Mouse (Mus musculus): ENCODE data around the gene Chst3.
A peak's percentile ranks its signal among the peaks of the same experiment; 100 is the strongest.
"Not testable (repeated sequence)": the region's sequence is repeated elsewhere in the genome, so short reads cannot be mapped to it uniquely, and the experiment has no call there.

Gene Chst3

DNA sequence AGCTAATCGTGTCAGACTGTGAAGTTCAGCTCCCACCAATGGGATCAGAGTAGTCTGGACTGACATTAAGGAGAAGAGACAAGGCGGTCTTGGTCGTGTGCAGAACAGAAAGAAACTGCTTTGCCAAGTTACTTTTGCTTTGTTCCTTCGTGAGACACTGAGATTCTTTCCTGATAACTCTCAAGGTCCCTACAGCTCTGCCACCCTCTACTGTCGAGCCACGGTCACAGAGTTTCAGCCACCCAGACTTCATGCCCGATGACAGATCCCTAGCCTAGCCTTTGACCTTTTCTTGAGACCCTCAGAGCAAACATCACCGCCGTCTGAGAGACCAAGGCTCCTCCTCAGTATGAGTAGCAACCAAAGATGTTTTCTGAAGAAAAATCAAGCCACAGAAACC lies 14.9 kb upstream of the Chst3 start:
- DNase-seq (ENCODE audit: low spot score in 2 of 2): no peak

DNA sequence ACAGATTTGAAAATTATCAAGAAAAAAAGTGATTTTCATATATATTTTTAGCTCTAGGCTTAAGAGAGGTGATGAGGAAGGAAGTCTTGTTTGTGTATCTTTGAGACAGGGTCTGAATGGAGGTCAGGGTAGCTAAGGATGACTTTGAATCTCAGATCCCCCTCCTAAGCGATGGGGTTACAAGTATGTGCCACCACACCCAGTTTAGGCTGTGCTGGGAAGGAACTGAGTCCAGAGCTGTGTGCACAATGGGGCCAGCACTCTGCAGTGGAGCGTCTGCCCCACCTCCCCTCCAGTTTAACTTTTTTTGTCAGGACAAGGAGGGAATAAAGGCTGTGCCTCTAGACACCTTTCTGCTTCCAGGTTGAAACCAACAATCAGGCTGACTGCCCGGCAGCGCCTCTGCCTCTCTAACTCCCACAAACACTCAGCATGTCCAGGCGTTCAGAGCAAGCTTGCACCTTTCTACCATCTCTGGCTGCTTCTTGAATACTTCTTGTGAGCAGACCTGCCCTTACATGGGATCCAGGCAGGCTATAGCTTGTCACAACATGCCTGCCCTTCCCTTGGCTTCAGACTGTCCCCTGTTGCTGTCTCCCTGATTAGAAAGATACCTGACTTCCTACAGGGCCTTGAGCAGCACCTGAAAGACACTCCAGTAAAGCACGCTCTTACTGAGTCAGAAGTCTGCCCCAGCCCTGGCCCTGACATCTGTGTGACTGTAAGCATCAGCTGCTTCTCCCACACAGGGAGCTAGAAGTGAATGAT lies 11.4 kb upstream of the Chst3 start:
- DNase-seq (ENCODE audit: low spot score in 2 of 2): no peak

DNA sequence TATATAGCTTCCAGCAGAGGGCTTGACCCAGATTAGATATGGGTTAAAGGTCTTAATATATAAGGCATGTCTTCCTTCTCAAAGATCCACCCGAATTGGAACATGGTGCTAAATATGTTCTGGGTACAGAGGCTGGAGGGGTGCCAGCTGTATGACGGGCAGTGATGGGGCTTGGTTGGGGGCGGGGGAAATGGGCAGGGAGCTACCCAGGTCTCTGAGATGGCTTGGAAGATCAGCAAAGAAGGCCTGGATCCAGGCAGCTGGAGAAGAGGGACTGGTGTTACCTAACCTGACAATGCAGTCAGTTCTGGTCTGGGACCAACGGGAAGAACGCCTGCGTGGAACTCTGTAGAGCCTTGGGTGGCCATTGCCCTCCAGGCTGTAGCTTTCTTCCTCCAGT lies 10.1 kb upstream of the Chst3 start:
- DNase-seq (ENCODE audit: low spot score in 2 of 2): no peak

DNA sequence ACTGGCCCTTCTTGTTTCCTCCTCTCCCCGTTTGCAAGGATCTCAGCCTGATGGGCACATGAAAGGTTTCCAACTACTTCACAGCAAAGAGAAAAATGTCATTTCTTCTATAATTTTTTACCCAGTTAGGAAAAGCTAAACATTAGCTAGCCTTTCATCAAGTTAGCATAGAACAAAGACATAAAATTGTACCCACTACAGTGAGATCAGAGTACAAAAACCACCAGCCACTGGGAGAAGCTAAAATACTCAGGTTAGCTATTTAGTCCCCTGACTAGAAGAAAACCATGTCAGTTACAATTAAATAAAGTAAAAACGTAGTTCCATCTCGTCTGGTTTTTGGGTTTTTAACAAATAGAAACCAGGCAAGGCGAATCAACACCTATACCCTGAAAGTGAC lies 8.6 kb upstream of the Chst3 start:
- no peak for DNase-seq (ENCODE audit: low spot score in 2 of 2)

DNA sequence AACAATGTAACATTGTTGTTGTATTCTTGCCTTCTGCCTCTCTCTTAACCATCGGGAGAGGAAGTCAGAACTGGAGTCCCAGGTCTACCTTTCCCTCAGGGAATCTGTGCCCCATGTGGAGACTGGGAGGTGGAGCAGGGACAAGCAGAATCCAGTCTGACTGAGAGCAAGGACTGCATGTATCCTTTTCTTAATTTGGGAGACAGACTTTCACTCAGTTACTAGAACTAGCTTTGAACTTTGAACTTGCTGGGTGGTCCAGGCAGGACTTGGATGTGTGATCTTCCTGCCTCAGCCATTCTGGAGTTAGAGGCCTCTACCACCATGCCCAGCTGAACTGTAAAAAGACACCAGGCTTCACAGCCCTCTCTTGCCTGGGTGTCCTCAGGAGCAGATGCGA lies 5.5 kb upstream of the Chst3 start:
- no peak for DNase-seq (ENCODE audit: low spot score in 2 of 2)

DNA sequence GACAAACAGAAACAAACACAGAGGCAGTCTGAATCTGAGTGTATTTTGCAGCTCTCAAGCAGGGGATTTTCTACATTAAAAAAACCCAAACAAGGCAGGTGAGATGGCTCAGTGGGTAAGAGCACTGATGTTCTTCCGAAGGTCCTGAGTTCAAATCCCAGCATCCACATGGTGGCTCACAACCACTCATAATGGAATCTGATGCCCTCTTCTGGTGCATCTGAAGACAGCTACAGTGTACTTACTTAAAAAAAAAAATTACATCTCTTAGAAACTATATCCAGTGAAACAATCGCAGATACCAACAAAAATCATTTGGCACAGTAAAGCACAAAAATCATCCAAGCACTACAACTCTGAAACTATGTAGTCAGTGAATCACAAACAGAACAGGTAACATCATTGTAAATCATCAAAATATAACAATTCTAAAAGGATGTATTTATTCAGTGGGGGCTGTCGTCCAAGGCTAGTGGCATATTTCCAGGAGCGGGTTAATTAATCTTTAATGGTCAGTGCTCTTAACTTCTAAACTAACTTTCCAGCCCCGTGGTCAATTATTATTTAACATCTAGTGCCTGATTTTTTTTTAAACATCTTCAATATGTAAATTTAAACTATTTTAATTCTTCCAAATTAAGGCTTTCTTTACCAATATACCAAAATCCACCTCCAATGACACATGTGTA lies 2.7 kb upstream of the Chst3 start:
- not testable (repeated sequence) for DNase-seq (ENCODE audit: low spot score in 2 of 2)

DNA sequence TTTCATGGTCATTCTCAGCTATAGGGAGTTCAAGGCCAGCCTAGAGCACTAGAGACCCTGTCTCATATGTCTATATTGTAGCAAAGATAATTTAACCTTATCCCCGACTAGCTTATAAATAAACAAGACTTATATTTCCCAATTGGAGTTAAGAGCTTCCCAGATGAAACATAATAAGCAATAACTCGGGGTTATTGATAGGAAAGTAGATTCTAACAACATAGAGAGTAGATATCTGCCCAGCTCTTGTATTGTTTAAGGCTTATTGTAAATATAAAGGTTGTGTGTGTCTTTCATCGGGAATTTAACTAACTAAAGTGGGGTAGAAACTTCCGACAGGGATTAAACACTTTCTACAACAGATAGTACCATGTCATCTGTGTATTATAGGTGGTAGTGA lies 1.5 kb upstream of the Chst3 start:
- DNase-seq (ENCODE audit: low spot score in 2 of 2): no peak

DNA sequence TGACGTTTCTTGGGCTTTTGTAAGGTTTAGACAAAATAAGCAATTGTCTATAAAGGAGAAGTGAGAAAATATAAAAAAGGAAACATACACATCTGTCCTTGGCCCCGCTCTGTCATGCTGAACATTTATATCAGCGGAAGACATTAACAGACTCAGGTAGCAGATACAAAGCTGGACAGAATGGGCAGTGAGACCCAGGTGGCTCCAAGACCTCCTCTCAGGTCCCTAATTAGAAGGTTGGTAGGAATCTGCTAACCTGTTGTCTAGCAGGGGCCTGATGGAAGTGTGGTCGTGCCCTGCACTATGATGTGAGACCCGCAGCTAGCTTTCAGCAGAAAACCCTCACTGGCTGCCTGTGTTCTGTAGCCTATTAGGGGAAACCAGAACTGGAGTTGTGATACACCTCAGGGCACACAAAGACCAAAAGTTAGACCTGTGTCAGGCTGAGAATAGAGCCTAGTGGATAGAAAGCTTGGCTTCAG lies 1.0 kb upstream of the Chst3 start:
- DNase-seq (ENCODE audit: low spot score in 2 of 2): no peak

DNA sequence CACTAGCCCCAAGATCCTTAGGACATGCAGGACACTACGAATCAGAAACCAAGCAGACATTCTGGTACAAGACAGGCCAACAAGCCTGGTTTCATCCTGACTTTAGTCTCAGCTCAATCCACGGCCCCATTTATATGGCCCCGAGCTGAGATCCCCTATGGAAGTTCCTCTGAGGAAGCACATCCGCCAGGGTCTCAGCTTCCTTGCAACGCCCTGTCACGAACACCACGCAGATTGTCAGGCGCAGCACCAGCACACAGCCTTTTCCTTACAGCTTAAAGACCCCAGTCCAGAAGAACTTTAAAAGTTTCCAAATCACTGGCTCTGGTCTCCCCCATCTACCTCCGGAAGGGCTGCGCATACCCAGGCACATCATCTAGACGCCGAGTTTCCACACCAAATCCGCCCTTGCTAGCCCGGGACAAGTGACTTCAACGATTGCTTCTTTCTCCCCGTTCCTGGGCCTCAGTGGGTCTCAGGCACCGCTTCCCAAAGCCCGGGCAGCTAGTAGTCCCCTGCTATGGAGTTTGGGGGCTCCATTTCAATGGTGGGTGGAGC lies 948 bp downstream of the Chst3 start:
- no peak for DNase-seq (ENCODE audit: low spot score in 2 of 2)

DNA sequence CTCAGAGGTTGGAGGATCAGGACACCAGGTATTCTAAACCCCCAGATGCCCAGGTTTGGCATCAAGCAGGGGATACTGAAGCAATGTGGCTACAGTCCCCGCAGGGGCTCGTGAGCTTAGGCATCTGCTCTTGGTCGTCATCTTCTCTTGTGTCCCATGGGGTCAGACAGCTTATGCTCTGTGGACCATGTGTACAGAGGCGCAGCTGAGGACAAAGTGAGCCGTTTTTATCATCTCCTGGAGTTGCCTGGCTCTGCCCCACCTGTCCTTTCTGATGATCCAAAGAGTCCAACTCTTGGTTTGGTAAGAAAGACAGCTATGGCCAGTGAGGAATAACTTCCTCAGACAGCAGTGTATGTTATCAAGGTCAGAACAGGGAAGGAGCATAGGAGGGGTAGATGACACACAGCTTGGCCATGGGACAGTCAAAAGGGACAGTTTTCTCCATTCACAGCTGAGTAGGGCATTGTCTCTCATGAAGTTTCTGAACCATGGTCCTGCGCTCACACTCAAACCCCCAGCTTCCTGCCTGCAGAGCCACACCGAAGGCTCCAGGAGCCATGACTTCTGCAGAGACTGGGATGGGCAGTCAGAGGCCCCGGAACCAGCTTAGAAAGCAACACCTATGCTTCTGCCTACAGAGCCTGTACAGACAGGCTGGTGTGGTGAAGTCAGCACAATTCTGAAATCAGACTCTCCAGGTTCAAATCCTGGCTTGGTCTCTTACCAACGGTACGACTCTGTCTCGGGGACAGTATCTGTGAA lies 2.5 kb downstream of the Chst3 start:
- no peak for DNase-seq (ENCODE audit: low spot score in 2 of 2)

DNA sequence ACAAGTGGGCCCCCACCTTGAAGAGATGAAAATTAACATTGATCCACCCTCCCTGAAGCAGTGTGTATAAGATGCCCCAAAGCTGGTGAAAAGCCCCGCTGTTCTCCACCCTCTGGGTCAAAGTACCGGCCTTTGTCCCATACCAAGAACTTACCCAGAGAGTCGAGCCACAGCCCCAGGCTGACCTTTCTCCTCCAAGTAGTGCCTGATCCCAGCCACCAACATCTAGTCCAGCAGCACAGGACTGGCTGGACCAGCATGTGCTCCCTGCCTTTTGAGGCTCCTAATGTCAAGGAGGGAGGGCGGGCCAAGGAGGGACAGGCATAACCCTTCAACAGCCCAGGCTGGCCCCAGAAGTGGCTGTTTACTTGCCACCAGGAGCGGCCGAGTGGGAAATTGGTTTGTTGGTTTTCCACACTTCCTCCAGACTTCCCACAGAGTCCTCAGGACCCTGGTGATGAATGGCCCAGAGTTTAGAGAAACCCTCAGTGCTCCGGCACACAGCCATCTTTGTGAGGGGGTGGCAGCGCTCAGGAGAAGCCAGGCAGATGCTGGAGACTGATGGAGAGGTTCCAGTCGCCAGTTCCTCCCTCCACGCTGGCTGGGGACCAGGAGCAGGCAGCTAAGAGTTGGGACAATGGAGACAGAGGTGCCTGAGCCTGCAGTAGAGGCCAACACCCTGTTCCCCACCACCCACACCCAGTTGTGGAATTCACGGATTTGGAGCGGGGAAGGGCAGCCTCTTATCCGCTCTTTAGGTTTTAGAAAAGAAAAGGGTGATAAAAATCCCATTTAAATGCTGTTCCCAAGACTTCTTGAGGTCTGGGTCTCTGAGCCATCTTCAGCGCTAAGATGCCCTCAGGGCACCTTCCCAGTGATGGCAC lies 3.7 kb downstream of the Chst3 start:
- no peak for DNase-seq (ENCODE audit: low spot score in 2 of 2)

DNA sequence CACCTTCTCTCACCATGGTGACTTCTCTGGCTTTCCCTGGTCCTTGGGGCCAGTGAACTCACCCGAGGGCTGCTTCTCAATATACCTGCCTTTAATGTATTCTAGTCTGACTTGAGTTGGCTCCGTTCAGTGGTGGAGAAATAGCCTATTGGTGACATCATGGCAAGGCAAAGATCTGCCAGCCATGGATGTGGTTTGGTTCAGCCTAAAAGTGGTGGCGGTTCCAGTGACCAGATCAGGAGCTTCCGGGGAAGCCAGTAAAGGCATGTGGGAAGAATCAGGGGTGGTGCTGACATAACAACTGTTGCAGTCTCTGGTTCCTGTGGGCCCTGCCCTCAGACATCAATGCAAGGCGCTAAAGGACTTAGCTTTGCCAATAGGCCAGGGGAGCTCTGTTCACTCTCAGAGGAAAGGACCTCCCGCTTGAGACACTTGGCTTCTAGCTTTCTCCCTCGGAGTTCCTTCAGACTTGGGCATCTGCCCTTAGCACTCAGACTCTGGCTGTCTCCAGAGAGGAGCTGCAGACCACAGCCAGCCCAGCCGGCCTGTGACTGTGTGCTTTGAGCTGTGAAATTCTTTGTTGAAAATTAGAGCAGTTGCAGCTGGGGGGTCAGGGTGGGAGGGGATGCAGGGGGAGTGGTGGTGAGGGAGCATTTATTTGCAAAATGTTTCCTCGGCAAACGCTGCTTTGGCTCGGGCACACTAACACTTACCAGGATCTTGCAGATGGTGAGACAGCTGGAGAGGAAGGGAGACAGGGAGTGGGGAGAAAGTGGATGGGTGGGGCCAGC lies 6.3 kb downstream of the Chst3 start:
- no peak for DNase-seq (ENCODE audit: low spot score in 2 of 2)

DNA sequence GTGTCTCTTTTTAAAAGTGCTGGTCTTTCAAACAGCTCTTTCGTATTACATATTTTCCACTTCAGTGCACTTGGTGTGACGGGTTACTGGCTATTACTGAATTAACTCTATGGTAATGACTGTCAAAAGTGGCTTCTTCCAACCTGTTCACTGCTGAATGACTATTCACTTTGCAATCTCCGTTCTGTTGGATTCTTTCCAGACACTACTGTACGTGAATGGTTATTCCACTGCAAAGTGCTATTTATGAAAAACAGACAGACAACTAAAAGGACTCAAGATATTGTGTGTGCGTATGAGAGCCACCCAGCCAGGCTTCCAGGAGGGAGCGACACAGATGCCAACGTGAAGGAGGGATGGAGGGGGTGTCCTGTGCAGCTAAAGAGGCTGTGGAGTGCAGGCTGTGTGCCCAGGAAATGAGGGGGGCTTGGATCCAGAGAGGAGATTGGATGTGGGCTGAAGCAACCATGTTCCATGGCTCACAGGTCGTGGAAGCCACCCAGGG lies 7.5 kb downstream of the Chst3 start:
- DNase-seq (ENCODE audit: low spot score in 2 of 2): no peak

DNA sequence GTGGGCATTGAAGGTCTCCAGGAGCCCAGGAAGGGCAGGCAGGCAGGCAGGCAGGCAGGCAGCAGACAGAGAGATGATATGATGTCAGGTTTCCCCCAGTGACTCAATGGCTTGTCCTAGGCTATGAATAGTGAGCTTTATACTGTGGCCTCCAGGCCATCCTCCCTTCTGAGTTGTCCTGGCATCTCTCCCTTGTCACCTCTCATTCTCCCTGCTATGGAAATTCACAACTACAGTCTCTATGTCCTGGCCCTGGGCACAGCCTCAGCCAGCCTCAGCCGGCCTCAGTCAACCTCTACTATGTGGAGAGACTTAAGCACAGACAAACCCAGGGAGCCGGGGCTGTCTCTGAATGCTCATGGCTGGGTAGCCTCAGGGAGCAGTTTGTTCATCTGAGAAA lies 8.6 kb downstream of the Chst3 start:
- DNase-seq (ENCODE audit: low spot score in 2 of 2): no peak

DNA sequence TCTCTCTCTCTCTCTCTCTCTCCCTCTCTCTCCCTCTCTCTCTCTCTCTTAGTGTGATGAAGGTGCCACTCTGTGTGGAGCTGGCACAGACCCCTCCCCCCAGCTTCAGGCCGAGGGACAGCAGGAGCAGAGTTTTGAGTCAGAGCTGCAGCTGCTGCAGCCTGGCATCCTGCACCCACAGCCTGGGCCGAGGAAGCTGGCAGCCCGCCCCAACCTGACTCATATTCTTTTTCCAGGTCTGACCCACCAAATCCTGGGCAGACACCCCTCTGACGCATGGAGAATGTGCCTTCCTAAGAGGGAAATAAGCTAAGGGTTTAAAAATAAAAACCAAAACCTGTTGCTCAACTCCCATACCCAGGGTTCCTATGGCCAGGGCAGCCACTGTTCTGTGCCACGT lies 9.8 kb downstream of the Chst3 start:
- peak; percentile 61 to 73 for DNase-seq (ENCODE audit: low spot score in 2 of 2)

DNA sequence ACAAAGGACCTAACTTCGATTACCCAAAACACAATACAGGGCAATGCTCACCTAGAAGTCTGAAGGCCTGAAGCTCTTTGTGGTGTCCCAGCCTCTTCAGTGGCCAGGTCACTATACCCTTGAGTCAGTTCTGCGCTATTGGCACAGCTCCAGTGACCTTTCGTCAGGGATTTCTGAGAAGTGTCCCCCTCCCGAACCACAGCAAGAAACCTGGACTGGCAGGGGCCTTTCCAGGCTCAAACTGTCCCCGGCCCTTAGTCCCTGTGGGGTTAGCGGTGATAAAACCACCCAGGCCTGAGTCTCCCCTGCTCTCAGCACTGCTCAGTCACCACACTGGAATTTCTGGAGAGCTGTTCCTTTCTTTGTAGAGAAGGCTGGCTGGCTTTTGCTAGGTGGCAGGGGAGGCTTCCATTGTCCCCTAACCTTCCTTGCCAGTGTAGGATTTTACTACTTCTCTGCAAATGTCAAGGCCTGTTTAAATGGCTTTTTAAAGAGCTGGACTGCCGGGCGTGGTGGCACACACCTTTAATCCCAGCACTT lies 11.8 kb downstream of the Chst3 start:
- no peak for DNase-seq (ENCODE audit: low spot score in 2 of 2)

DNA sequence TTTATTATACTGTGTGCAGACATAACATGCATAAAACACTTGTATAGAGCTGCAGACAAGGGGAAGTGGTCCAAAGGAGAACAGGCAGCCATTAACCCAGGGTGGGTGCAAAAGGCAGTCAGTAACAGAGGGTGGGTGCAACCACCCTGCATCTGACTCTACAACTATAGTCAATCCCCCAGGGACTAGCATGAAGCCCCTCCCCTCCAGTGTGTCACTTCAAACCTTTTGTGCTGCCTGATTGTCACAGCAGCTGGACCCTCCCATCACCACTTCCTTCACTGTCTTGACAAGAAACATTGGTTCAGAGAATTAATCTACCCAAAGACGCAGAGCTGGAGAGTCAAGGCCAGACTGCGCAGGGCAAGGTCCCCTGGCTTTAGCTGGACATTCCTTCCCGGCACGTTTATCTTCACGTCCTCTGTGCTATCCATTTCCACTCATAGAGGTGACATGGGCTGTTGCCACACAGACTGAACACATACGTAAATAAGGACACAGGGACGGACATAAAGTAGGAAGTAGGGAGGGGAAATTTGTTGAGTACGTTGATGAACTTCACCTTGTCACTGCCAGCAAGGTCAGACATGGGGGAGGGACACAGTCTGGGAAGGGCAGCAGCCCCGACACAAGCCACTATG lies 13.3 kb downstream of the Chst3 start:
- no peak for DNase-seq (ENCODE audit: low spot score in 2 of 2)

DNA sequence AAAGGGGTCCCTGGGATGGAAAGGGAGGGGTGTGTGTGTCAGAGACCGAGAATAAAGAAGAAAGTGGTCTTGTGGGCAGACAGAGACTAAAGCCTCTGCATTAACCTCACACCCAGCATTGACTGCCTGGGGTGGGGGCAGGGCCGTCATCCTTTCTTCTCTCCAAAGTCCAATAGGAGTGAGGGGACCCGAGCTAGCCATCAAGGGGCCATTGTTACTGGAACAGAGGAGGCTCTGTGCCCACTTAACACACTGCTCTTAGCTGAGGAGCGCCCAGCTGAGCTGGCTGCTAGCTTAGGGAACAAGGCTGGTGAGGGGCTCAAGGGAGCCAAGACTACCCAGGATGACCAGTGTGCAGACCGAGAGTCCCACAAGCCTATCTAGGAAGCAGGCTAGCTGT lies 16.3 kb downstream of the Chst3 start:
- peak in 1 of 2 experiments; percentile 60 for DNase-seq (ENCODE audit: low spot score in 2 of 2)

DNA sequence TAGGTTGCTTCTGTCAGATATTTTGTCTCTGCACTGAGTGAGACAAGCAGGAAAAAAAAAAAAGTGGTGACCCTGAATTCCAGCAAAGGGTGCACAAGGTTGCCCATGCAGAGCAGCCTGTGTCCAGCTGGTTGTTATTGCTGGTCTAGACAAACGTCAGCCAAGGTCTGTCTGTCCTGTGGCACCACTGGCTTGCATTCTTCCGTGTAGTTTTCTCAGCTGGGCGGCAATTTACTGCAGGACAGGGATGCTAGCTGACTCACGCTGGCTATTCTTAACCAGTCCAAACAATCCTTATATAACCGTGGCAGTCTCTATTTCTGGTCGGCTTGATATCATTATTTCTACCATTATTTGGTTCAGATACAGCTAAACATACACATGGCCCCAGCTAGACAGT lies 18.1 kb downstream of the Chst3 start:
- DNase-seq (ENCODE audit: low spot score in 2 of 2): no peak

DNA sequence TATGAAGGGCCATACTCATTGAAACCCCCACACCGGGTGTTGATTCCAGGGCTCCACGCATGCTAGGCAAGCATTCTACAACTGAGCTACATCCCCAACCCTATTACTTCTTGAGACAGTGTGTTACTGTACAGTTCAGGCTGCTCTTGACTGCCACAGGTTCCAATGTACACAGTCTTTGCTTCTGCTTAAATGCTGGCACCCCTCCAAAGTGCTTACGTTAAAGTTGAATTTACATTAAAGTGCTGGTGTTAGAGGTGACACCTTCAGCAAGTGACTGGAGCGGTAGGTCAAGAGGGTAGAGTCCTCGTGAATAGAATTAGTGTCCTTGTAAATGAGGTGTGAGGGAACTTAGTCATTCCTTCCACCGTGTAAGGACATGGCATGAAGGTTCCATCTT lies 19.7 kb downstream of the Chst3 start:
- DNase-seq (ENCODE audit: low spot score in 2 of 2): no peak
